Mouse (Mus musculus) cerebellum, adult 9-11 months (tissue): ENCODE results near the gene Oas3.

Experiments used
- DNase-seq: peaks from one replicate; pipeline ENCODE4 v3.0.0; 2022

Oas3 gene

DNA sequence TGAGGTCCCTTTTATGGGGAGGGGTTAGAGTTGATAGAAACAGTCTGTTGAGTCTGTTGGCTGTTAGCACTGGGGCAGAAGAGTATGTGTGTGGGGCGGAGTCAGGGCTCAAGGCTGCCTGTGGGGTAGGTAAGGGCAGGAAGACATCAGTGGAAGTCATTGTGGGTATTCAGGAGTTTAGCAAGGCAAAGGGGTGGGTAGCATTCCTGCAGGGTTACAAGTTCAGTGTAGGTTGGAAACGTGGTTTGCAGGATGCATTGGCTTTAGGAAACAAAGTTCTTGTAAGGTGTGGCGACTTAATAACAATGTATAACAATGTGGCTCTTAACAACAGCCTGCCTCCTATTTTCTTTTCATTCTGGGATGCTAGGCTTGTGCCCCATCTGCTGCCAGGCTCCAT, 26.3 kb downstream of the Oas3 start:
- no peak for DNase-seq

- DNase-seq: no peak
Measured at GRCm38 (mm10) chr5:120749688-120750087, 27.8 kb downstream of the Oas3 start, which contains the start of gene Oas2. Gene Oas2 (minus strand): TSS chr5:120749853.

GRCm38 (mm10) chr5:120746451-120746850, 31.0 kb downstream of the Oas3 start:
- DNase-seq: peak; percentile 48

DNA sequence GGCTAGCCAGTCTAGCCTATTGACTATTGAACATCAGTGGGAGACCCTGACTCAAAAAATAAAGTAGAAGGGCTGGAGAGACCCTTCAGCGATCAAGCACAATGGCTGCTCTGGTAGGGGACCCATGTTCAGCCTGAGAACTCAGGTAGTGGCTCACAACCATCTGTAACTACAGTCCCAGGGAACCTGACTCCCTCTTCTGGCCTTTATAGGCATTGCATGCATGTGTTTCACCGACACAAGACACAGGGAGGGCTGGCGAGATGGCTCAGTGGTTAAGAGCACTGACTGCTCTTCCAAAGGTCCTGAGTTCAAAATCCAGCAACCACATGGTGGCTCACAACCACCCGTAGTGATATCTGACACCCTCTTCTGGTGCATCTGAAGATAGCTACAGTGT, 35.3 kb downstream of the Oas3 start:
- no peak for DNase-seq

GRCm38 (mm10) chr5:120734380-120734990, 43.0 kb downstream of the Oas3 start:
- DNase-seq: no peak

DNA sequence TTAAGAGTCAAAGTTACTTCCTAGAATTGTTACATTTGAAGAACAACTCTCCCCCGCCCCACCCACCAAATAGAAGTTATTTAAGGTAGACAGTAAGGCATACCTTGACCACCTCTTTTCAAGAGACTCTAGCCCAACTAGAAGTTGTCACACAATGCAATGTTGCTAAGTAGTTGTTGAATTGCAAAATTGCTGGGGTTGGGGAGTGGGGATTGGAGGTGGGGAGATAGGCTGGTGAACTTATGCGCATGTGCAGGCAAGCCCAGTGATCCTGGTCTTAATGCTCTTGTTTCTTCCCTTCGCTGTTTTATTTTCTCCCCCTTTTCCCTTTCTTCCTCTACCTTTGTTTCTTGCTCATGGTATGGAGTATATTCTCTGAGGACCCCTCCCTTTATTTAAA, 43.8 kb downstream of the Oas3 start:
- no peak for DNase-seq

DNA sequence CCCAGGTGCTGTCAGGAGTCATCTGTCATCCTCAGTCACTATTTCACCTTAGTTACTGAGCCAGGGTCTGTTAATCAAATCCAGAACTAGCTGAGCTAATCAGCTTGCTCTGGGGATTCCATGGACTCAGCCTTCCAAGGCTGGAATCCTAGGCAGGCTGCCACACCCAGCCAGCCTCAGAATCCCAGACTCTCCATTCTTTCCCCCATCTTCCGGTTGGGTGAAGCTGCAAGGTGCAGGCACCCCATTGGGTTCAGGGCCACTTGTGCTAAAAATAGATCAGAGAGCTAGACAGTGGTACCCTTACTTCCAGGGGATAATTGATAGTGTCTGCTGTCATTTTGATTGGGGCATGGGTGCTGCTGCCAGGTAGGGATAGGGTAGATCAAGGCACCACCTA, 44.7 kb downstream of the Oas3 start:
- DNase-seq: no peak

DNA sequence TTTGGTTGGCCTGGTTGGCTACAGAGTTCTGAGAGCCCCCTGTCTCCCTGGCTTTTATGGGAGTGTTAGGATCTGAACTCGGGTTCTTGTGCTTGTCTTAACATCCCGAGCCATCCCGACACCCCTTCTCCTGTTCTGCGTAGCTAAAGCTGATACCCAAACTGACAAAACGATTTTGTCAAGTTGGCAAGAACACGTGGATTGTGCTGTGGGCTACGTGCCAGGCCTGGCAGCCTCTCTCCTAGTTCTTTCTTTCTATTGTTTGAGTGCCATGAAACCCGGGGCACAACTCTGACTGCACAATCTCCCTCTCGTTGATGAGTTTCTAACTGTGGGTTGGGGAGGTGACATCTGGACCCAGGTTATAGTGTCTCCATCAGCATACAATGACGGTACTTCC, 48.1 kb downstream of the Oas3 start:
- no peak for DNase-seq

GRCm38 (mm10) chr5:120725811-120726455, 51.5 kb downstream of the Oas3 start:
- no peak for DNase-seq

- DNase-seq: no peak
Measured at GRCm38 (mm10) chr5:120721005-120721404, 56.5 kb downstream of the Oas3 start.

- DNase-seq: no peak
Measured at GRCm38 (mm10) chr5:120718600-120719378, 58.7 kb downstream of the Oas3 start.

DNA sequence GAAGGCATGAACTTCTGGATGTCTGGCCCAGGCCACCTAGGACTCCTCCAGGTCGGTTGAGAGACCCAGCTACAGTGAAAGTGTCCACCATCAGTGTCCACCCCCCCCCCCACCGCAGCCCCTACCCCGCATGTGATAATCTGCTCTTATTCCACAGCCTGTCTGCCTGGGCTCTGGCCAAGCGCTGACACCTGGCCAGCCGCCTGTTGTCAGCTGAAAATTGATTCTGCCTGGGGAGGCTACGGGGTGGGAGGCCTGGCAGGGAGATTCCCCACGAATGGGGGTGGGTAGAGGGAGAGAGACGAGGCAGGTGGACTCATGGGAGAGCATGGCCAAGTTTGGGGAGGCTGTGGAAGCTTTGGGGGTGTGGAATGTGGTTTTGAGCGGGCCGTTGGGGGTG, 60.3 kb downstream of the Oas3 start:
- no peak for DNase-seq

- DNase-seq: peak; percentile 82
Measured at GRCm38 (mm10) chr5:120714314-120714713, 63.1 kb downstream of the Oas3 start.

DNA sequence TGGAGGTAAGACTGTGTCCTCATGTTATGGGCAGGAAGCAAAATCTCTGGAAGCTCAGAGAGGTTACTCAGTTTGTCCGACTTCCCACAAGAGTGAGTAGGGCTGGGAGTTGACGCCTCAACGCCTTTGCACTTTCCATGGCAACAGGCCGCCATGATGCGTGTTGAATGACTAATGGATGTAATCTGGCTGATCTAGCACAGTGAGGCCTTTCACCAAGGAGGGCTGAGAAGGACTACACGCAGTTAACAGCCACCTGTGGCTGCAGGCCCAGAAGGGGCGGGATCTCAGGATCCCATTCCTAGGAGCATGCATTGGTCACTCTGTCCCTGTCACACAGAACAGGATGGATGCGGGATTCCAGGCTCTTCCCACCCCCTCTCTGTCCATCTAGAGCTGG, 64.7 kb downstream of the Oas3 start:
- DNase-seq: peak; percentile 56

GRCm38 (mm10) chr5:120711827-120712226, 65.6 kb downstream of the Oas3 start, which contains the start of gene Dtx1:
Gene Dtx1 (minus strand): TSS chr5:120711927.
- no peak for DNase-seq

GRCm38 (mm10) chr5:120711416-120711815, 66.0 kb downstream of the Oas3 start:
- DNase-seq: peak; percentile 84

GRCm38 (mm10) chr5:120710826-120711248, 66.6 kb downstream of the Oas3 start:
- DNase-seq: no peak

DNA sequence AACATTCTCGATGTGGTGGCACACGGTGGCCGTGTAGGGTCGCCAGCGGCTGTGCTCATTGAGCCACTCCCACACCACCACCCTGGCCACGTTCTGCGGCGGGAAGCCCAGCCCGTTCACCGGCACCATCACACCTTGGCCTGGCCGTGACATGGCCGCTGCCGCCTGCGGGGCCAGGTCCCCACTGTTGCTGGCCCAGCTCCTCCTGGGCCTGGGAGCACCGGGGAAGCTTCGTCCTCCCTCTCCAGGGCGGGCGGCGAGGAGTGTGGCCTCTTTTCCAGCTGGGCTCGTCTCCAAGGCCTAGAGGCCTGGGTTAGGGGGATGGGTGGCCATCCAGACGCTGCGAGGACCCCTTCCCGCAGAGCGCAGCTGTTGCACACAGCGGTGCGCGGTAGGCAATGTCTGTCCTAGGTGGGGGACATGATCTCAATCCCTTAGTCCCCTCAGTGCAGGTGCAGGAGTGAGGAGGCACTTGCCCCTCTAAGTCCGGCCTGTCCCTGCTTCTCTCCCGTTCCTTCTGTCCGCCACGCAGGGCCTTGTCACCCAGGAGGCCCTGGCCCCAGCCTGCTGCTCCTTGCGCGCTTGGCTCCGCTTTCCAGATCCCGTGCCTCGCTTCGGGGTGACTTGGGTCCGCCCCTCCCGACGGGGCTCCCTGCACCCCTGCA, 67.2 kb downstream of the Oas3 start:
- DNase-seq: peak; percentile 79

DNA sequence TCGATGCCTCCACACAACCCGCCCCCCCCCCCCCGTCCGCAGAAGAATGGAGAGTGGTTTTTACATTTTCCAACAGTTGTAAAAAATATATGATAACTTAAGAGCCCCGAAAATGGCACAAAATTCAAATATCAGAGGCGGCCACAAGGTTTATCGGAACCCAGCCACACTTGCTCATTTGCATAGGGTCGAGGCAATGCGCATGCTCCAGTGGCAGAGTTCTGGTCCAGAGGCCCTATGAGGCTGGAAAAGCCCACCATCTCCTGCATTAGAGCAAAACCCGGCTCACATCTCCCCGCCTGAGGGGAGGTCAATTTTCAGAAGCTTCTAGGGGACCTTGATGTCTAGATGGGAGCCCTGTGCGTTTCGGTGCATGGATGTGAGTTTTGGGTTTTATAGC, 70.5 kb downstream of the Oas3 start:
- no peak for DNase-seq

DNA sequence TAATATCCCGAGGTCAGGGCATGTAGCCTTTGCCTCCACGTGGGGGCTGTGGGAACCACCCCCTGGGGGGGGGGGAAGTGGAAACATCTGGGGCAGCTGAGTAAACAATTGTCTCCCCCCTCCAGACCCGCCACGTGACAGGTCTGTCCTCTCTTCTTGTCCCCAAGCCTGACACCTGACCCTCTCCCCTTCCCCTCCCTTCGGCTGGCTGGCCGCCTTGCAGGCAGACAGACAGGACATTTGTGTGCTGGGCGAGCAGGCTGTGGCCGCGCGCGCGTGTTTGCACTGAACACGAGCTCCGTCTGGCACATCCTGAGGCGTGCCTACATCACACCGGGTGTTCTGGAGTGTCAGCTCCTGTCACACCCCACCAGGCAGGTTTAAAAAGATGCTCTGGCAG, 70.9 kb downstream of the Oas3 start:
- DNase-seq: peak; percentile 78

GRCm38 (mm10) chr5:120704421-120704820, 73.0 kb downstream of the Oas3 start:
- peak; percentile 43 for DNase-seq

GRCm38 (mm10) chr5:120703660-120704059, 73.8 kb downstream of the Oas3 start:
- peak; percentile 55 for DNase-seq
